Mouse (Mus musculus) brain, embryonic 14.5 days (tissue): ENCODE measurements around the gene 9330161L09Rik.

Experiments used
- CTCF ChIP-seq: fragments of 200-500 bp; IDR thresholded peaks from 2 replicates; pipeline ENCODE4 v1.5.1; 2012; ENCODE audit warnings: inconsistent platforms, mild to moderate bottlenecking, moderate library complexity, borderline replicate concordance; ENCODE audit not compliant: insufficient read depth, insufficient read length; ENCODE audit errors: extremely low read depth
- POLR2A ChIP-seq: fragments of 200-500 bp; IDR thresholded peaks from 2 replicates; pipeline ENCODE4 v1.6.1; 2012; ENCODE audit warnings: mild to moderate bottlenecking, inconsistent platforms, borderline replicate concordance; ENCODE audit not compliant: poor library complexity, insufficient read depth, insufficient read length, severe bottlenecking; ENCODE audit errors: extremely low read depth

DNA sequence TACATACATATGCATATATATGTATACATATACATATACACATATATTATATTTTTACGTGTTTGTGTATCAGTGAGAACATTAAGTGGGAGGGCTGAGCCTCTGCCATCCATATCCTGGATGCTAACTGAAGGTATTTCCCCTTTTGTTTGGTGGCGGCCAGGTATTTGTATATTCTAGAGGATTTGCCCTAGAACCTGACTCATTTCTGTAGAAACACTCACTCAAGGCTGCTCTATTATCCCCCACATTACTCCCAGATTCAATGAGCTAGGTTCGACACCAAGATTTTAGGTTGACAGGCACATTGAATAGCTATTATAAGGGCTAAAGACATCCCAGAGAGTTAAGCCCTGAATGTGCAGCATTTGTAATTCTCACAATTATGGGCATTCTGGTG is 37.4 kb upstream of the 9330161L09Rik start:
- no peak for TF ChIP-seq CTCF
- no peak for TF ChIP-seq POLR2A
